Mouse (Mus musculus): Measurements from ENCODE around the gene Gas7. TPM values are rescaled to one million over a fixed set of nuclear protein-coding genes. Genes with fewer than 3 reads are reported as not detected.

Gas7 gene
- polyA plus RNA-seq, 1 experiment from 2014 or later = 19.4 TPM

GRCm38 (mm10) chr11:67532728-67533127, 77.5 kb downstream of the Gas7 start:
- ATAC-seq (ENCODE audit: low read depth) = no peak

GRCm38 (mm10) chr11:67533151-67533550, 77.9 kb downstream of the Gas7 start:
- no peaks in the 10 kb centered on the region for H3K36me3 ChIP-seq (ENCODE audit: control insufficient read depth, insufficient read depth, low read length)
- H3K4me2 ChIP-seq (ENCODE audit: low read depth, low read length) = no peak overlapping the region
- no peak overlapping the region for H3K9ac ChIP-seq (ENCODE audit: low read depth, low read length)
- WGBS = 74% methylated on average over 6 of the region's 6 CpGs
- no peak overlapping the region for H3K4me3 ChIP-seq (ENCODE audit: low read depth, low read length)
- H3K27ac ChIP-seq (replicated peaks; ENCODE audit: low read depth, low read length) = no peak overlapping the region
- no peak for DNase-seq (ENCODE audit: low spot score)
- H3K27me3 ChIP-seq (replicated peaks; ENCODE audit: control insufficient read depth, insufficient read depth, low read length) = no peaks in the 10 kb centered on the region
- no peak for ATAC-seq (ENCODE audit: low read depth)
- no peaks in the 10 kb centered on the region for H3K9me3 ChIP-seq (ENCODE audit: control insufficient read depth, low read length)
- no peaks in the 10 kb centered on the region for H3K4me1 ChIP-seq (ENCODE audit: control insufficient read depth, insufficient read depth, low read length)

More at GRCm38 (mm10) chr11:67532728-67533127, 77.5 kb downstream of the Gas7 start:
- H3K36me3 ChIP-seq (ENCODE audit: control insufficient read depth, insufficient read depth, low read length) = no peaks in the 10 kb centered on the region
- no peaks in the 10 kb centered on the region for H3K4me1 ChIP-seq (ENCODE audit: control insufficient read depth, insufficient read depth, low read length)
- WGBS = 79% methylated on average over 10 of the region's 10 CpGs
- no peak overlapping the region for H3K27ac ChIP-seq (replicated peaks; ENCODE audit: low read depth, low read length)
- H3K9me3 ChIP-seq (ENCODE audit: control insufficient read depth, low read length) = no peaks in the 10 kb centered on the region
- H3K9ac ChIP-seq (ENCODE audit: low read depth, low read length) = no peak overlapping the region
- no peak overlapping the region for H3K4me3 ChIP-seq (ENCODE audit: low read depth, low read length)
- H3K27me3 ChIP-seq (replicated peaks; ENCODE audit: control insufficient read depth, insufficient read depth, low read length) = no peaks in the 10 kb centered on the region
- DNase-seq (ENCODE audit: low spot score) = no peak
- no peak overlapping the region for H3K4me2 ChIP-seq (ENCODE audit: low read depth, low read length)

DNA sequence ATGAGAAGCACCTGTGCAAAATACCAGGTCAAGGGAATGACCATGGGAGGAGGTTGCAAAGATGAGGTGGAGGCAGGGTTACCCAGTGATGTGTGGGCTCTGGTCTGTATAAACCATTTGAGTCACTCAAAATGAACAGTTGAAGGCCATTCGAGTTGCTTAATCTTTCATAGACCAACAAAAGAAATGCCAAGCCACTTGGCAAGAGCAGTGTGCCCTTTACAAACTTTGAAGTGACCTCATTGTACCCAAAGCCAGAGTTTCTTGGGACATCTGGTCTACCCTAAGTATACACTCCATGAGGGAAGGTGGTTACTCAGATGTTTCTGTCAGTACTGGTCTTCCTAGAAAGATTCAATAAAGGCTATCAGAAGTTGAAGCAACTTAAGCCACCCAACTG, 80.5 kb downstream of the Gas7 start:
- no peak for ATAC-seq (ENCODE audit: low read depth)
- Histone ChIP-seq H3K9ac (ENCODE audit: low read depth, low read length) (no peak overlapping the region), H3K4me3 (ENCODE audit: low read depth, low read length) (no peak overlapping the region), H3K4me1 (ENCODE audit: control insufficient read depth, insufficient read depth, low read length) (no peaks in the 10 kb centered on the region), H3K9me3 (ENCODE audit: control insufficient read depth, low read length) (no peaks in the 10 kb centered on the region), H3K27ac (replicated peaks; ENCODE audit: low read depth, low read length) (no peak overlapping the region), H3K4me2 (ENCODE audit: low read depth, low read length) (no peak overlapping the region), H3K36me3 (ENCODE audit: control insufficient read depth, insufficient read depth, low read length) (no peaks in the 10 kb centered on the region), H3K27me3 (replicated peaks; ENCODE audit: control insufficient read depth, insufficient read depth, low read length) (no peaks in the 10 kb centered on the region)
- DNase-seq (ENCODE audit: low spot score) = no peak
- 81% methylated on average over 1 of the region's 1 CpGs for WGBS

DNA sequence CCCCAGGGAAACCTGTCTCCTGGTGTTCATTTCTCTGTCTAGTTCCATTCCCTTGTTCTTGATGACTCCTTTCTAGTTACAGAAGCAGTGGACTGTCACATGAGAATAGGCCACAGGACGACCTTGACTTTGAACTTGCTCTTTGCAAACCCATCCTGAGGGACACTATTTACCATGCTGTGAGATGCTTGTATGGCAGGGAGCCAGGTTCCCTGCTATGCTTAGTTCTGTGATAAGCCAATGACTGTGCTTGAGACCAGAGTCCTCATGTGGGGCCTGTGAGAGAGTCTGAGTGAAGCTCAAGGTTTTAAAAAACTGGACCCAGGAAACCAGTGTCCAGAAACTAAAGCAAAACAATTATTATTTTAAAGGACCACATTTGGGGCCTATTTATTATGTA, 81.2 kb downstream of the Gas7 start:
- H3K4me1 ChIP-seq (ENCODE audit: control insufficient read depth, insufficient read depth, low read length) = no peaks in the 10 kb centered on the region
- H3K4me2 ChIP-seq (ENCODE audit: low read depth, low read length) = no peak overlapping the region
- H3K9ac ChIP-seq (ENCODE audit: low read depth, low read length) = no peak overlapping the region
- no peak for ATAC-seq (ENCODE audit: low read depth)
- no peak for DNase-seq (ENCODE audit: low spot score)
- H3K27ac ChIP-seq (replicated peaks; ENCODE audit: low read depth, low read length) = no peak overlapping the region
- H3K36me3 ChIP-seq (ENCODE audit: control insufficient read depth, insufficient read depth, low read length) = no peaks in the 10 kb centered on the region
- 86% methylated on average over 1 of the region's 1 CpGs for WGBS
- no peaks in the 10 kb centered on the region for H3K9me3 ChIP-seq (ENCODE audit: control insufficient read depth, low read length)
- no peaks in the 10 kb centered on the region for H3K27me3 ChIP-seq (replicated peaks; ENCODE audit: control insufficient read depth, insufficient read depth, low read length)
- no peak overlapping the region for H3K4me3 ChIP-seq (ENCODE audit: low read depth, low read length)

DNA sequence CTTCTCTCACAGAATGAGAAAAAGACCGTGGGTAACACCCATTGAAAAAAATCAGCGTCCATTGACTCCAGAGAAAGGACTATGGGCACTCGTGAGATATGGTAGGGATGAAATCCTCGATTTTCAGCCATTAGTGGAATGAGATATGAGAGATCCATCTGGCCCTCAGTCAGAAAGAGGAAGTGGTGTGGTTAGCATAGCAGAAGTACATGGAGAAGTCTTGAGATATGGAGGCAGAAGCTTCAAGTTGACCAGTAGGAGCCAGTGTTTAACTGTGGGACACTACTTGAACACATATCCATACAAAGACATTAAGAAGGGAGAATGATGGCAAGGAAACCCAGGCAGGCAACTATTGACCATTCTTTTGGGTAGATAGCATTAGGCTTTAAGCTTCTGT, 82.1 kb downstream of the Gas7 start:
- H3K4me3 ChIP-seq (ENCODE audit: low read depth, low read length) = no peak overlapping the region
- WGBS = 86% methylated on average over 4 of the region's 4 CpGs
- ATAC-seq (ENCODE audit: low read depth) = no peak
- no peaks in the 10 kb centered on the region for H3K9me3 ChIP-seq (ENCODE audit: control insufficient read depth, low read length)
- no peaks in the 10 kb centered on the region for H3K4me1 ChIP-seq (ENCODE audit: control insufficient read depth, insufficient read depth, low read length)
- no peak overlapping the region for H3K4me2 ChIP-seq (ENCODE audit: low read depth, low read length)
- DNase-seq (ENCODE audit: low spot score) = no peak
- H3K27ac ChIP-seq (replicated peaks; ENCODE audit: low read depth, low read length) = no peak overlapping the region
- H3K36me3 ChIP-seq (ENCODE audit: control insufficient read depth, insufficient read depth, low read length) = no peaks in the 10 kb centered on the region
- no peaks in the 10 kb centered on the region for H3K27me3 ChIP-seq (replicated peaks; ENCODE audit: control insufficient read depth, insufficient read depth, low read length)
- no peak overlapping the region for H3K9ac ChIP-seq (ENCODE audit: low read depth, low read length)

- no peak overlapping the region for H3K4me2 ChIP-seq (ENCODE audit: low read depth, low read length)
- WGBS = 70% methylated on average over 6 of the region's 6 CpGs
- H3K27ac ChIP-seq (replicated peaks; ENCODE audit: low read depth, low read length) = no peak overlapping the region
- H3K4me1 ChIP-seq (ENCODE audit: control insufficient read depth, insufficient read depth, low read length) = no peaks in the 10 kb centered on the region
- no peaks in the 10 kb centered on the region for H3K9me3 ChIP-seq (ENCODE audit: control insufficient read depth, low read length)
- H3K4me3 ChIP-seq (ENCODE audit: low read depth, low read length) = no peak overlapping the region
- peak; percentile 56 for DNase-seq (ENCODE audit: low spot score)
- no peaks in the 10 kb centered on the region for H3K27me3 ChIP-seq (replicated peaks; ENCODE audit: control insufficient read depth, insufficient read depth, low read length)
- ATAC-seq (ENCODE audit: low read depth) = no peak
- no peak overlapping the region for H3K9ac ChIP-seq (ENCODE audit: low read depth, low read length)
- H3K36me3 ChIP-seq (ENCODE audit: control insufficient read depth, insufficient read depth, low read length) = no peaks in the 10 kb centered on the region
These were observed 83.3 kb downstream of the Gas7 start for GRCm38 (mm10) chr11:67538557-67538956.

DNA sequence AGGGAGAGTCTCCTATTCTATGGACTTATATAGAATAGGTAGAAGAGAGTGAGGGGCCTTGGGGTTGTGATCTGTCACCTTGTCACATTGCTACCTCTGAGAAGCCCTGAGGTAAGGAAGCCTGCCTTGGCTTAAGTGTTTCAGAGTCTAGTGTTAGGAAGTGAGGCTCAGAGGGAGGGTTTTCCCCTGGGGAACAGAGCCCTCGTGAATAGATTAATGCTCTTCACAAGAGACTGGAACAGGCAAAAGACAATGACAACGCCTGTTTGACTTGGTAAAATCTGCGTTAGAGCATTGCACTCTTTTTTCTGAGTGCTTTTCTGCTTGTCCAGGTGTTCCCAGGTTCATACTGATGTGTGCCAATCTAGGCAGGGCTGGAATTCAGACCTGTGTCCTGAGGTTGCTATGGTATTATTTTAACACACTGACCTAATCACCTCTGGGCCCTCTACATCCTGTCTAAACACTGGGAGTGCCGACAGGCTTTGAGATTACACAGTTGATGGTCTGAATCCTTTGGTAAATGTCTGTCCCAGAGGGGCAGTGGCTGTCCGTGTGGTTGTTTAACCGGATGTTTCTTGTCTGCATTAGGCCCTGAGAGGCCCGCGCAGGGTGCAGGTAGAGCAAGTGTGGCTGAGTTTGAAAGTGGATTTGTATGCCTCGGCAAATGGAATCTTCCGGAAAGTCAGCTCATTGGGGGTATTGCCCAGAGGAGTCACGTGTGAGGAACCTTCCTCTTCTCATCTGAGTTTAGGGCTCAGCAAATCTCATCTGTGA, 89.6 kb downstream of the Gas7 start:
- WGBS = 32% methylated on average over 11 of the region's 11 CpGs
- Histone ChIP-seq H3K9me3 (ENCODE audit: control insufficient read depth, low read length) (no peaks in the 10 kb centered on the region), H3K4me2 (ENCODE audit: low read depth, low read length) (no peak overlapping the region), H3K27me3 (replicated peaks; ENCODE audit: control insufficient read depth, insufficient read depth, low read length) (no peaks in the 10 kb centered on the region), H3K4me1 (ENCODE audit: control insufficient read depth, insufficient read depth, low read length) (peaks cover 12% of the 10 kb centered on the region; the same call in 1 of the 2 replicates), H3K4me3 (ENCODE audit: low read depth, low read length) (no peak overlapping the region), H3K27ac (replicated peaks; ENCODE audit: low read depth, low read length) (no peak overlapping the region), H3K36me3 (ENCODE audit: control insufficient read depth, insufficient read depth, low read length) (no peaks in the 10 kb centered on the region), H3K9ac (ENCODE audit: low read depth, low read length) (no peak overlapping the region)
- no peak for ATAC-seq (ENCODE audit: low read depth)
- no peak for DNase-seq (ENCODE audit: low spot score)

GRCm38 (mm10) chr11:67546582-67546981, 91.3 kb downstream of the Gas7 start:
- WGBS = 21% methylated on average over 5 of the region's 5 CpGs
- no peak for ATAC-seq (ENCODE audit: low read depth)

DNA sequence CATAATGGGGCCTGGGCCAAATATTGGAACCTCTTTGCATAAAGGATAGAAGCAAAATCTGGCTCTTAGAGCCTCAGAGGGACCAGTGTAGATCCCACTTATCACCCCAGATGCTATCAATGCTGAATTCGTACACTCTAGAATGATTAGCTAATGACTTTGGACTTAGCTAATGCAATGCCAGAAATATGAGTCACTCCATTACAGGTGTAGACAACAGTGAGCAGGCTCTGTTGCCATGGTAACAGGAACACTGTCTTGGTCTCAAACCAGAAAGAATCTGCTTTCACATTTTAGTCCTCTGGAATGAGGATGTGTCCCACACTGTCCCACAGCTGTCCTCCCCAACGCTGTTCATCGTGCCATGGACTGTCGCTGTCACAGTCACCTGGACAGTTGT, 94.1 kb downstream of the Gas7 start:
- Histone ChIP-seq H3K27ac (replicated peaks; ENCODE audit: low read depth, low read length) (no peak overlapping the region), H3K36me3 (ENCODE audit: control insufficient read depth, insufficient read depth, low read length) (no peaks in the 10 kb centered on the region), H3K4me2 (ENCODE audit: low read depth, low read length) (no peak overlapping the region), H3K27me3 (replicated peaks; ENCODE audit: control insufficient read depth, insufficient read depth, low read length) (no peaks in the 10 kb centered on the region), H3K9ac (ENCODE audit: low read depth, low read length) (no peak overlapping the region), H3K9me3 (ENCODE audit: control insufficient read depth, low read length) (no peaks in the 10 kb centered on the region), H3K4me3 (ENCODE audit: low read depth, low read length) (no peak overlapping the region), H3K4me1 (ENCODE audit: control insufficient read depth, insufficient read depth, low read length) (peaks cover 12% of the 10 kb centered on the region)
- DNase-seq (ENCODE audit: low spot score) (peak; percentile 81), ATAC-seq (ENCODE audit: low read depth) (peak; percentile 67; the same call in 1 of the 2 replicates)
- WGBS = 87% methylated on average over 4 of the region's 4 CpGs

More at GRCm38 (mm10) chr11:67546582-67546981, 91.3 kb downstream of the Gas7 start:
- H3K4me2 ChIP-seq (ENCODE audit: low read depth, low read length) = no peak overlapping the region
- peaks cover 12% of the 10 kb centered on the region; the same call in 1 of the 2 replicates for H3K4me1 ChIP-seq (ENCODE audit: control insufficient read depth, insufficient read depth, low read length)
- no peak for DNase-seq (ENCODE audit: low spot score)
- H3K9ac ChIP-seq (ENCODE audit: low read depth, low read length) = no peak overlapping the region
- no peaks in the 10 kb centered on the region for H3K9me3 ChIP-seq (ENCODE audit: control insufficient read depth, low read length)
- H3K36me3 ChIP-seq (ENCODE audit: control insufficient read depth, insufficient read depth, low read length) = no peaks in the 10 kb centered on the region
- H3K27me3 ChIP-seq (replicated peaks; ENCODE audit: control insufficient read depth, insufficient read depth, low read length) = no peaks in the 10 kb centered on the region
- H3K27ac ChIP-seq (replicated peaks; ENCODE audit: low read depth, low read length) = no peak overlapping the region
- H3K4me3 ChIP-seq (ENCODE audit: low read depth, low read length) = no peak overlapping the region

Measured in embryonic facial prominence, embryonic 14.5 days (tissue).